ENCODE assay signal across 9 mouse cellular contexts in the genomic region with DNA sequence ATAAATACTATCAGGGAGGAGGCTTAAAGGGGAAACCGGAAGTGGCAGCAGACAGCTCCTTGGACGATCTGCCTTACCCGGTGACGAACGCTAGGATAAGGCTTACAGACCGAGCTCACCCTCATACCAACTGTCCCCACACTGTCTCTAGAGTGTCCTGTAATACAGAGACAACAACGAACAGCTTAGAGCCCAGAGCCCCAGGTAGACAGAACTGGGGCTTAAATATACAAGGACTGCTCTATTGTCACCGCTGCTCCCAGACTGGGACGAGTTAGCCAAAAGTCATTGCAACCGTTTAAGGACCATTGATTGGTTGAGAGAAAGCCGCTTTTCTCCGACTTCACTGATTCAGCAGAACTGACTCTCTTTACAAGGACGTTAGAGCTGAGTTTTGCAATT. TPM values are rescaled to one million over a fixed set of nuclear protein-coding genes. Genes with fewer than 3 reads are reported as not detected.
DNase-seq lines count a peak whose midpoint lies in the region; ATAC-seq and TF ChIP-seq lines count a peak whose summit lies in the region.
"Had no signal": no experiment of that assay in that cellular context is flagged by ENCODE, and none has a peak within 500 bp of the region (broad histone marks: within the 10 kb centered on the region; RNA-seq: fewer than 3 reads in every experiment).

No protein-coding gene starts in this region.

- peak overlapping the region; percentile 31 for H3K4me2 ChIP-seq in intestine, embryonic 14.5 days (ENCODE audit: low read length)
- H3K4me2 ChIP-seq in neural tube, embryonic 14.5 days (ENCODE audit: low read depth, low read length): peak overlapping the region; percentile 16; the same call in 1 of the 2 replicates

- H3K9ac ChIP-seq in intestine, embryonic 14.5 days (ENCODE audit: low read length): no peak overlapping the region
- no peak overlapping the region for H3K9ac ChIP-seq in neural tube, embryonic 14.5 days (replicated peaks; ENCODE audit: low read depth, low read length)

- no peak for ATAC-seq in intestine, embryonic 14.5 days (replicated peaks; ENCODE audit: low FRiP score, low TSS enrichment, low read depth)
- no peak for ATAC-seq in neural tube, embryonic 14.5 days (ENCODE audit: low read depth)

- intact Hi-C loops in gastrocnemius, postnatal 14 days (cut with DNase I; ENCODE audit: low total_unique reads): no loop called here

- no peak for TF ChIP-seq POLR2A in lung, adult 2 months (IDR thresholded peaks at IDR 0.05; ENCODE audit: borderline replicate concordance, extremely low read depth, low read depth, low read length)

- peak overlapping the region; percentile 32 for H3K4me3 ChIP-seq in lung, adult 2 months (replicated peaks; ENCODE audit: extremely low read depth, low read depth, low read length)
- H3K4me3 ChIP-seq in intestine, embryonic 14.5 days (ENCODE audit: low read depth, low read length): no peak overlapping the region
- H3K4me3 ChIP-seq in neural tube, embryonic 14.5 days (ENCODE audit: low read depth, low read length): no peak overlapping the region
- H3K4me3 ChIP-seq: megakaryocyte, embryonic 14.5 days had no signal

- H3K27me3 ChIP-seq in intestine, embryonic 14.5 days (replicated peaks; ENCODE audit: control insufficient read depth, insufficient read depth, low read length): no peaks in the 10 kb centered on the region
- no peaks in the 10 kb centered on the region for H3K27me3 ChIP-seq in neural tube, embryonic 14.5 days (ENCODE audit: control insufficient read depth, insufficient read depth, low read length)

- H3K4me1 ChIP-seq in lung, adult 2 months (ENCODE audit: control insufficient read depth, insufficient read depth, low read length): peaks cover 6% of the 10 kb centered on the region
- H3K4me1 ChIP-seq in intestine, embryonic 14.5 days (replicated peaks; ENCODE audit: control insufficient read depth, insufficient read depth, low read length): no peaks in the 10 kb centered on the region
- H3K4me1 ChIP-seq in neural tube, embryonic 14.5 days (ENCODE audit: control insufficient read depth, insufficient read depth, low read length): no peaks in the 10 kb centered on the region

- TF ChIP-seq CTCF in lung, adult 2 months (IDR thresholded peaks at IDR 0.05; ENCODE audit: insufficient read depth, low read length): no peak

- H3K36me3 ChIP-seq in intestine, embryonic 14.5 days (ENCODE audit: control insufficient read depth, insufficient read depth, low read length): no peaks in the 10 kb centered on the region
- H3K36me3 ChIP-seq in neural tube, embryonic 14.5 days (ENCODE audit: control insufficient read depth, insufficient read depth, low read length): no peaks in the 10 kb centered on the region

- DNase-seq in embryo, embryonic 10.5 days (ENCODE audit: low spot score): peak; percentile 22
- DNase-seq in embryo, embryonic 10 days (ENCODE audit: low spot score): no peak
- DNase-seq in lung, adult 2 months: no peak
- no peak for DNase-seq in lung, postnatal 36 days
- DNase-seq in intestine, embryonic 14.5 days (ENCODE audit: low spot score): no peak
- no peak for DNase-seq in gastrocnemius, postnatal 14 days
- no peak for DNase-seq in right cerebral cortex, postnatal 10 days (ENCODE audit: low spot score in 2 of 2)

- H3K27ac ChIP-seq in intestine, embryonic 14.5 days (ENCODE audit: low read depth): no peak overlapping the region
- H3K27ac ChIP-seq in neural tube, embryonic 14.5 days (ENCODE audit: low read depth, low read length): no peak overlapping the region

- WGBS in lung, adult 2 months: 32% methylated on average over 13 of the region's 13 CpGs
- 41% methylated on average over 13 of the region's 13 CpGs for WGBS in intestine, embryonic 14.5 days
- 51% methylated on average over 13 of the region's 13 CpGs for WGBS in neural tube, embryonic 14.5 days

- no peaks in the 10 kb centered on the region for H3K9me3 ChIP-seq in intestine, embryonic 14.5 days (ENCODE audit: control insufficient read depth, low read length)
- no peaks in the 10 kb centered on the region for H3K9me3 ChIP-seq in neural tube, embryonic 14.5 days (ENCODE audit: control insufficient read depth, low read length)
- H3K9me3 ChIP-seq: megakaryocyte, embryonic 14.5 days had no signal

RNA-seq across cellular contexts. Expression of a gene that starts 15.5 kb away (rescaled TPM):
- 6.9 and 10.6 TPM in 2 replicates for polyA plus RNA-seq in lung, adult 2 months (2012; rRNA removed)
- 52.5 and 52.9 TPM in 2 replicates for polyA plus RNA-seq in intestine, embryonic 14.5 days (2014; fragmentation: Nextera tagmentation; extraction: Ambion mirVana)
- 36.2 and 44.2 TPM in 2 replicates for polyA plus RNA-seq in neural tube, embryonic 14.5 days (2014; fragmentation: Nextera tagmentation; extraction: Ambion mirVana)
- 1 to 10 TPM; 3.3 to 4.4 TPM for total RNA-seq in gastrocnemius, postnatal 14 days (2021)
